Mouse (Mus musculus): Measurements from ENCODE around the gene Pdzph1.

Pdzph1 gene

DNA sequence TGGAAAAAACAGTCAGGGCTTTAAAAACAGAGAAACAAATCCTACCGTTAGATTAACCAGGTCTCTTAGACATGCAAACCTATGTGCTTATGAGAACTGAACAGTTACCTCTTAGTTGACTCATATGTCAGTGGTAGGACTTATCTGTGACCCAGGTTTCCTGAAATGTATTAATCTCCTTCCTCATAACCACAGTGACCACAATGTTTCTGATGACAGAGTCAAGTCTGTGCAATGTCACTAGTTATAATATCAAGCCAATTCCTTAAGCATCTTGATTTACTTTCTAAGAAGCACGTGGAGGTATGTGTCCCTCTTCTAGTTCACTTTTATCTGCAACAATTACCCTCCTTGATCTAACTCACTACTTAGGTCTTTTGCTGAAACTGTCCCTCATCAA lies 68.4 kb downstream of the Pdzph1 start:
- DNase-seq (ENCODE audit: low read depth): no peak

- DNase-seq (ENCODE audit: low read depth): no peak
These were observed 71.2 kb downstream of the Pdzph1 start for GRCm38 (mm10) chr17:58919927-58920326.

DNA sequence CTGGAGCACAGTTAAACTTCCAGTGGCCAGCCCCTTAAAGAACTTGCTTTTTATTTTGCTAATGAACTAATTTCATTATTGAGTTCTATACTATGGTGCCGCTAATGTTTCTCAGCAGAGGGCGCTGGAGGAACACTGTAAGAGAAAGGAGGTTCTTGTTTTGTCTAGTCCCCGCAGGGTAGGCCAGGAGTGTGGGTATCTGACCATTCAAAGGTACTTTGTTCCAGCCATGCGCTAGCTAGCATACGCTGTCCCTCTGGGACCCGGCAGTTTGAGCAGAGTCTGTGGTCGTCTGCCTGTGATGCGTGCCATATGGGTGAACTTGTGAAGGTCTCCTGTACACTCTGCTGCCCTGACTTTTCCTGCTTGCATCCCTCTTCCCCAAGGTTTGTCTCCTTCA lies 72.1 kb downstream of the Pdzph1 start:
- DNase-seq (ENCODE audit: low read depth): peak; percentile 15

DNA sequence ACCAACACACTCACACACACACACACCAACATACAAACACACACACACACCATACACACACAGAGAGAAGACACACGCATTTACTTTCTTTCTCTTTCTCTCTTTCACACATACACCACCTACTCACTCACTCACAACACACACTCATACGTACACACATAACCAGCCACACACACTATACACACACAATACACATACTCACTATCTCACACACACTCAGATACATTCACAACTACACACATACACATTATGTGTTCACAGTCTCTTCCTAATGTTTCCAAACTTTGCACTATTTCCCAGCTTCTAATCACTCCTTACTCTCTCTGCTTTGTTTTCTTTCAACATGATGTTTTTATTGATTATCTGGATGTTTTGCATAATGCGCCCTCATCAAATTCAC lies 72.6 kb downstream of the Pdzph1 start:
- DNase-seq (ENCODE audit: low read depth): no peak

GRCm38 (mm10) chr17:58911564-58911963 lies 79.6 kb downstream of the Pdzph1 start:
- no peak for DNase-seq (ENCODE audit: low read depth)

DNA sequence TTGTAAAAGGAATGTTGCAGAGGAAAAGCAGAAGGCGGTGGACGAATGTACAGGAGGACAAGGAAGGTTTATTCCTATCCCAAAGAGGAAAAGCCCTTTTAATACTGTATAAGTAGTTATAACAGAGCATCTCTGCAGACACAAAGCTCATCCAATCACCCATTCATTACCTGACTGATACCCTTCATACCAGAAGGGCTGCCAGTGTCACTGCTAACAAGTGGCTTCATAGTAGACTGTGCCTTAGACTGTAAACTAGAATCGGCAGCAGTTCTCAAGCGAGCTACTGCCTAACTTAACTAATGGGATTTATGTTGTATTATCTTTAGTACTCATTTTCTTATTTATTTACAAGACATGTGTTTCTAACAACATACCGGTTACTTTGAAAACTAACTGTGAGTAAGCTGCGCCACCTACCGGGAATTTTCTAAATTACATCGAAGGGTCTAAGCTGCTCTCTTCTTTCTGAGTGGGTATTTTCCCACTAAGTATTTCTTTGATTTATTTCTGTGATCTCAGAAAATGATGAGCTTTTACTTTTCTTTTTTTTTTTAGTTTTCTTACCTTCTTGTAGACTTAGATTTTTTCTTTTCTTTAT lies 82.0 kb downstream of the Pdzph1 start:
- peak; percentile 78 for DNase-seq (ENCODE audit: low read depth)

DNA sequence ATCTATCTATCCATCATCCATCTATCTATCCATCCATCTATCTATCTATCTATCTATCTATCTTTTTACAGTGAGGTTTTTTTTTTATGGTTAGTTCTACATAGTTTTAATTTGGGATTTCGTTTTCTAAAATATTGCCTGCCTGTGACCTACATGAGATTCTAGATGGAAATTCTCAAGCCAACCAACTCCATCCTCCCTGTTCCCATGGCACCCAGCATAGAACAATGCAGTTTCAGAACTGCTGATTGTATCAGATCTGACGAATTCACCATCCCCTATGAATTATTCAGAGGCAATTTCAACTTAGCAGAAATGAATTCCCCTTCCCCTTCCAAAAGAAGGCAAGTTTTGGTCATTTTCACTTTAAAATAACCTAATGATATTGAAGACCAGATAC lies 85.2 kb downstream of the Pdzph1 start:
- no peak for DNase-seq (ENCODE audit: low read depth)

- DNase-seq (ENCODE audit: low read depth): no peak
These were observed 99.5 kb downstream of the Pdzph1 start for GRCm38 (mm10) chr17:58891488-58892210.

GRCm38 (mm10) chr17:58889905-58890645 lies 101.1 kb downstream of the Pdzph1 start:
- DNase-seq (ENCODE audit: low read depth): no peak

DNA sequence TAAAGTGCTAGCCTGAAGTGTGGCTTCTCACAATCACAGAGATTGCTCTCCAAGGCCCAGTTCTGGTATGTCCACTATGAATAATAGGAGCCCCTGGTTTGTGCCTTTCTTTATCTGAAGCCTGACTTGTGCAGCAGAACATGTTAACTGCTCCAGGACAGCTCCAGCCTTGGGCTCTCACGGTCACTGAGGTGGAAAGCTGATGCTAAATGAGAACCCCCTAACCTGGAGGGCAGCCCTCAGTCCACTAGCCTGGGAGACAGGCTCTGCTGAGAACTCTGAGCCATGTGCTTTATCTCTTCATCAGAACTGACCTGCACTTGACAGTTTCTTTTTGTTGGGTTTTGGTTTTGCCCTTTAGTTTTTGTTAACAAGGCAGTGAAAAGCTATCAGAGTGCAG lies 106.8 kb downstream of the Pdzph1 start:
- no peak for DNase-seq (ENCODE audit: low read depth)

DNA sequence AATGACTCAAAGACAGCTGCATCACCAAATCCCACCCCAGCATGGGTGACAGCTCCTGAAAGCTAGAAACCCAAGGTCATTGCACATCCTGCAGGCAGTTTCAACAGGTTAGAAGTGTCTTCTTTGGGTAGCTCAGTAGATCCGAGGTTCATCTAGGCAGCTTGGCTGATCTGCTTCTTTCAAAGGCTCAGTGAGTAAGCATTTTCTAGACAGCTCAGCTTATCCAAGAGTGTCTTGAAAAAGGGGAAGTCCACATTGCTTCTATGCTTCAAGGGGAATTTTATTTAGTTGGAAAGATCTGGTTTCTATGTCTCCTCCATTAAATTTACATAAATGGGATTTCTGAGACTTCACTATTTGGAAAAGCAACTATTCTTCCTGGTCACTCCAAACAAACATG lies 117.8 kb downstream of the Pdzph1 start:
- no peak for DNase-seq (ENCODE audit: low read depth)

- peak; percentile 4 for DNase-seq (ENCODE audit: low read depth)
These were observed 120.4 kb downstream of the Pdzph1 start for GRCm38 (mm10) chr17:58870795-58871194.
